Mouse (Mus musculus) monocyte, adult 5-6 weeks (primary cell): ENCODE results near the gene Onecut1. TPM values are rescaled to one million over a fixed set of nuclear protein-coding genes. Genes with fewer than 3 reads are reported as not detected.

Experiments
- ATAC-seq: fragments of 153-309, 156-312 bp; replicated peaks from 2 replicates; pipeline ENCODE4 v1.8.0; 2017; ENCODE audit warnings: mild to moderate bottlenecking; ENCODE audit not compliant: low TSS enrichment, insufficient number of reproducible peaks, severe bottlenecking, poor library complexity, low FRiP score
- total RNA-seq: library from RNA; stranded (forward); fragments of 200-1000, 200-491, 200-594 nt; gene quantifications from 3 replicates; pipeline ENCODE4 v1.2.3, GENCODE M21; 2017

The Onecut1 gene
- total RNA-seq, 1 experiment from 2014 or later = not detected

- ATAC-seq = no peak
Observed at GRCm38 (mm10) chr9:74897375-74897982, 35.8 kb downstream of the Onecut1 start.

DNA sequence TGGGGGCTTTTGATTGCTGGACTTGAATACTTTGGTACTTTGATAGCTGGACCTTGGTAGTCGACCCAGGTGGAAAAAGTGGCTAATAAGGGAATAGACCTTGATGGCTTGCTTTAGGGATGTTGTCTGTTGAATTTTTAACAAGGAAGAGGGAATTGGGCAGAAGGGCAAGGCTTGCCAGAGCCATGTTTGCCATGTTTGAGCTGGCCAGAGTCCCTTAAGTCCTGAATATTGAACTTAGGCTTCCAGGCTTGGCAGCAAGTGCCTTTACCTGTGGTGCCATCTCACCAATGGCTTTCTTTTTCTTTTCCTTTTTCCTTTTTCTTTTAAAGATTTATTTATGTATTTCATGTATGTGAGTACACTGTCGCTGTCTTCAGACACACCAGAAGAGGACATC is 38.4 kb downstream of the Onecut1 start:
- no peak for ATAC-seq

GRCm38 (mm10) chr9:74904866-74905508 is 43.3 kb downstream of the Onecut1 start:
- ATAC-seq = peak; percentile 60

- peak; percentile 81 for ATAC-seq
Observed at GRCm38 (mm10) chr9:74906951-74907350, 45.2 kb downstream of the Onecut1 start.

DNA sequence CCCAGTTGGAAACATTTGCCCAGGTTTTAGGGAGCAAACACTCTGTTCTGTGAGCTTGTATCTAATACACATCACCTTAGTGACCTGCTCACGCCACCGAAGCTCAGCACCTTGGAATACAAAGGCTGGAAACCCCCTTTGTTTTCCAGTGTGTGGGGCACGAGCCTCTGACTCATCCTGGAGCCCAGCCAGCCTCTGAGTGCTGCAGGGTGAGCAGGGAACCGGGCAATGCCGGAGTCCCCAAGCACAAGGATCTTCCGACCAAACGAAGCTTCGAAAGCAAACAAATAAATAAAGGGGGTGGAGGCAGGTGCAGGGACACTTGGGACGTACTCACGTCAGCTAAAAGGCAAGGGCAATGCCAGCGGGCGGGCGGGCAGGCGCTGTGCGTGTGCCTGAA is 47.5 kb downstream of the Onecut1 start:
- no peak for ATAC-seq

- no peak for ATAC-seq
Observed at GRCm38 (mm10) chr9:74910226-74910759, 48.6 kb downstream of the Onecut1 start.

GRCm38 (mm10) chr9:74911430-74911829 is 49.7 kb downstream of the Onecut1 start:
- no peak for ATAC-seq

- ATAC-seq = no peak
Observed at GRCm38 (mm10) chr9:74911919-74912318, 50.2 kb downstream of the Onecut1 start.

DNA sequence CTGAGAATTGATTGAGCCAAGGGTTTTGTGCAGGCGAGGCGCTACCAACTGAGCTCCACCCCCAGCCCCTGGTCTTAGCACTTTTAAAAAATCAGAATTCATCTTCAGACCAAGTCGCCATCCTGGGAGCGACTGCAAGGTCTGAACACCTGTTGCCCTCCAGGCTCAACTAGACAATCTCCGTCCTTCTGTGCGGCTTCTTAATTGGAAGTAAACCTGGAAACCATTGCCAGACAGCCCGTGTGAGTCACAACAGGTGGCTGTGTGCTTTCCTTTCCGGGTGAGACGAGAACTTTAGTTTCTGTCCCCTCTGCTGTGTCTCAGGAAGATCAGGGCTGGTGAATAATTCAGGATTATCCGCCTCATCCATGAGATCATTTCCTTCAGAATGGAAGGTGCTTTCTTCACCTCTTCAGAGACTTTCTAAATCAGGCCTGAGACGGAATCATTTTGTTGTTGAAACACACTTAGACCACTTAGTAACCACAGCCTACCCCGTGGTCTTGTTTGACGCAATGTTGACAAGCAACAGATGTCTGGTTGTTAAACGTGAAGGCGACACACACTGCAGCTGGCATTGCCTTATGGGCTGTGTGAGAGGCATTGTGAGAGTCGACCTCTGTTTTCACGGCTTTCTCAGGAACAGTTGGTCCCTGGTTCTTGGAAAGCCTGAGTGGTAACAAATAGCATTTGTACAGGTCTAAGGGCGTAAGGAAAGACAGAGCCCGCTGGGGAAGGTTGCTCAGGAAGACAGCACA is 51.1 kb downstream of the Onecut1 start:
- no peak for ATAC-seq

GRCm38 (mm10) chr9:74915611-74916010 is 53.9 kb downstream of the Onecut1 start:
- no peak for ATAC-seq

DNA sequence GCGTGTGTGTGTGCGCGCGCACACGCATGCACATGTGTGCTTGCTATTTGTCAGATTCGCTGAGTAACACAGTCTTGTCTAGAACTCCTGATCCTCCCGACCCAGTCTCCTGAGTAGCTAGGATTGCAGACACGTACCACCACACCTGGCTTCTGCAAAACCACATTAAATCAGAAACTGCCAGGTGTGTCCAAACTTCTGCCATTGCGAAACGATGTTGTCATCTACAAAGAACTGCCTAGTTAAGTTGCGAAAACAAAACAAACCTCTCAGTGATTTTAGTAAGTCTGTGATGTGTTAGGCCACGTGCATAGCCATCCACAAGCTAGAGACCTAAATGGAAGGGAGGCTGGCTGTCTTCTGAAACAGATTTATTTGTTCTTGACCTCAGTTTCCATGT is 58.7 kb downstream of the Onecut1 start:
- no peak for ATAC-seq

DNA sequence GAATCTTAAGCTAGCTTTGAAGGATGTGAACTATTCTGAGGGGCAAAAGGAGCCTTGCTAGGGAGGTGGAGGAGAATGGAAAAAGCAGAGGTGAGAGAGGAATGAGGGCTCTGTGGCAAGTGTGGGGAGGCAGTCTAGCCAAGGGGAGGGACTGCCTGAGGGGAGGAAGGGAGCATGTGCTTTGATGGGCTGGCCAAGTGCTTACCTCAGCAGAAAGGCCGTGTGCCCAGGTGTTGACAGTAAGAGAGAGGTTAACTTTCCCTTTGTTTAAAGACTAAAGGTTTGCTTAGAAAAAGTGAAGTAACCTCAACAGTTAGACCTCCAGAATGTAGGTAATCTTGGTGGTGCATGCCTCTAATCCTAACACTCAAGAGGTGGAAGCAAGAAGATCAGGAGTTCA is 59.7 kb downstream of the Onecut1 start:
- no peak for ATAC-seq

DNA sequence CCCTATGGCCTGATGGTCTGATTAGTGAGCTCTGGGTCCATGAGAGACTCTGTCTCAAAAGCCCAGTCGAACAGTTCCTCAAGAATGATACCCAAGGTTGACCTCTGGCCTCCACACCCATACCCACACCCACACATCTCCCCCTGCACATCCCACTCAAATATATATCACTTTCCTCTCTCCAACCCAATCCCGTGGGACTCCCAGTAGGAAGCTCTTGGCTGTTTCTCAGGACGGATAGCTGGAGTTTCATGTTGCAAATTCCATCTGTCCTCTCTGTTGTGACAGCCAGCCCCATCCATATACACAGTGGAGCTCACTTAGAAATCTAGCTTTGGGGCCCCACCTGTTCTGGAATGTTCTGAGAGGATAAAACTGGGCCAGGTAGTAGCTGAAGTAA is 61.2 kb downstream of the Onecut1 start:
- ATAC-seq = no peak

- ATAC-seq = no peak
Observed at GRCm38 (mm10) chr9:74923291-74923977, 61.7 kb downstream of the Onecut1 start.

DNA sequence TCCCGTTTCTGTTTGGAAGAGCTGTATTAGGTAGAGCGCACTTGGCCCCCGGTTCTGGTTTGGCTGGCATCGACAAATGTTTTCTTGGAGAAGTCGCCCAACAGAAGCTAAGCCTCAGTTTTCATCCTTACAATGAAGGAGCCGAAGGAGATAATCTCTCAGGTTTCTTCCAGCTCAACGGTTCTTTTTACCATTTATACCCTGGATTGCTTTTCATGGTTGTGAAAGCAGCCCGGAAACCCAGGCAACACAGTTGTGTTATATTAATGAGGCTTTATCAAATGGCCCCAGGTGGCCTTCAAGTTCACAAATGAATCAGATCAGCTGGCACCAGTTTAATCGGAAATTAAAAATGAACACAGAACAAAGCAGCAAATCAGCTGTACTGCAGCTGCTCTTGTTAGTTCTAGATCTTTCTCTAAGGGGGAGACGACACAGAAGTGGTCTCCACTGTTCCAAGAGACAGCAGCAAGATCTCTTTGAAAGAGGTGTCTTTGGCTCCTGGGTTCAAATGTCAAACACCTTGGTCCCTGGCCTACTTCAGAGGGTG is 63.6 kb downstream of the Onecut1 start:
- ATAC-seq = no peak

DNA sequence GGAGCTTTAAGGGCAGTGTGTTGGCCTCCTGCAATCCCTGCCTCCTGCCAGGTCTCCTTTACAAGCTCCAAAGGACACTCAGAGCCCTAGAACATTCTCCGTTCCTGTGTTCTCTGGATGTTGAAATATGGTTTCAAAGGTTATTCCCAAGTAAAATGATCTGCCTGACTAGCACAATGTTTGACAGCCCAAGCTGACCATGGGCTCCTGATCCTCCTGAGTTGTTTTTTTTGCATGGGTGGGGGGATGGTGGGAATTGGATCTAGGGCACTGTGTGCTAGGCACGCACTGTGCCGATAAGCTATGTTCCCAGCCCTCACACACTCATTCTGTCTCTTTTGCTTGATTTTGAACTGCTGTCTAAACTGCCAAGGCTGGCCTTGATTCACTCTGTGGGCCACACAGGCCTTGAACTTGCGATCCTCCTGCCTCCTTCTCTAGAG is 68.3 kb downstream of the Onecut1 start:
- no peak for ATAC-seq

DNA sequence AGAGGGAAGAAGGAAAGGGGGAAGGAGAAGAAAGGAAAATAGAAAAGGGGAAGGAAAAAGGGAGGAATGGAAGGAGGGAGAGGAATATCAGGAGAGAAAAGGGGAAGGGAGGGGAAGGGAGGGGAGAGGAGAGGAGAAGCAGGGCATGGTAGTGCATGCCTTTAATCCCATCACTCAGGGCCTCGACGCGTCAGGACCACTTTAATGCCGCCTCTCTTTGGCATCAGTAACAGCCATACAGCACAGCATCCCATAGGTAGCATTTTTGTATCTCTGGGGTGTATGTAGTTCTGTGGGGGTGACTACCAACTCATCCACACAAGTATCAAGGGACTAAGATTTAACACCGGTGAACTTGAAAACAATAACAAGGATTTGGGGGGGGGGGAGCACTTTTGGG is 68.9 kb downstream of the Onecut1 start:
- no peak for ATAC-seq

GRCm38 (mm10) chr9:74935289-74935688 is 73.6 kb downstream of the Onecut1 start:
- ATAC-seq = peak; percentile 54

- no peak for ATAC-seq
Observed at GRCm38 (mm10) chr9:74937761-74938160, 76.0 kb downstream of the Onecut1 start.
